Mouse (Mus musculus) ovary, postnatal 10 days (tissue): ENCODE data around the gene Tspan11.

Experiments used
- DNase-seq: peaks from one replicate; pipeline ENCODE4 v3.0.0; 2022; ENCODE audit warnings: low spot score

The Tspan11 gene

DNA sequence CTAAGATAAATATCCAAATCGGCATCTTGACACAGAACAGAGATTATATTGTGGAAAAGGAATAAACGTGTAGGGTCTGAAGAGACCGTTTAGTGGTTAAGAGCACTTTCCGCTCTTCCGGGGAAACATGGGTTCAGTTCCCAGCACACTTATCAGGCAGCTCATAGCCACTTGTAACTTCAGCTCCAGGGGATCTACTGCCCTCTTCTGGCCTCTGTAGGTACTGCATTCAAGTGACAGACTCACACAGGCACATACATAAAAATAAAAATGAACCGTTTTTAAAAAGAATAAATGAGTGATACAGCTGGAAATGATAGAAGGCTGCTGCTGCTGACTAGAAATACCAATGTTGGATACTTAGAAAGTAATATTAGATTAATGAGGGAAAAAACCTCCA is 7.9 kb upstream of the Tspan11 start:
- DNase-seq = no peak

DNA sequence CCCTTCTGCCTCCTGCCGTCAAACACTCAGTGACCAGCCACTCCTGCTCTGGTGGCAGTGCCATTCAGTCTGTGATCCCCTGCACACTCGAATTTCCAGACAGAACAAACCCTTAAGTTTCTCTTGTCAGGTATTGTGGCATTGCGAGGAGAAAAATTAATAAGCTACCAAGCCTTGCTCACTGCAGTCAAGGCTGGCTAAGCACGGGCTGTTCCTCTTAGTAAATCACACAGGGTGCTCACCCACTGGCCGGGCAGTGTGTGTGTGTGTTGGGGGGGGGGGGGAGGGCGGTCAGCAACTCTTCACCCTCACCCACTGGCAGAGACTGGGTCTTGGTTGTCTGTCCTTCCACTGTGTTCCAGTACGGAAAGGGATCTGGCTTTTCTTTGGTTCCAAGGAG is 473 bp upstream of the Tspan11 start:
- DNase-seq = no peak

DNA sequence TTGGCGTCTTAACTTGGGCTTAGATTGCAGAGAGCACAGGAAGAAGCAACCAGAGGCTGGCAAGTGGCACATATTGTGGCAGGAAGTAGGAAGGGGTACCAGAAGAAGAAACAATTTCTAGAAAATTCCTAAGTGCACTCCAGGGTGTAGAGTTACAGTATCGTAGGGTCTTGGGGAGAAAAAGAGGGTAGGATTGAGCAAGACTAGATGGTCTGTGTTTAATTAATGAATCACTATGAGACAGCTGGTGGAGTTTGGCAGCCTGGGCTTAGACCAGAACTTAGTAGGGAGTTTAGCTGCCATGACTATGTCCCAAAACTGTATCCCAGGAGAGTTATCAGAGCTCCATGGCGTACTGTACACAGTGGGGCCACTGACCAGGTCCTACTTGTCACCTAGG is 1.2 kb downstream of the Tspan11 start:
- no peak for DNase-seq

DNA sequence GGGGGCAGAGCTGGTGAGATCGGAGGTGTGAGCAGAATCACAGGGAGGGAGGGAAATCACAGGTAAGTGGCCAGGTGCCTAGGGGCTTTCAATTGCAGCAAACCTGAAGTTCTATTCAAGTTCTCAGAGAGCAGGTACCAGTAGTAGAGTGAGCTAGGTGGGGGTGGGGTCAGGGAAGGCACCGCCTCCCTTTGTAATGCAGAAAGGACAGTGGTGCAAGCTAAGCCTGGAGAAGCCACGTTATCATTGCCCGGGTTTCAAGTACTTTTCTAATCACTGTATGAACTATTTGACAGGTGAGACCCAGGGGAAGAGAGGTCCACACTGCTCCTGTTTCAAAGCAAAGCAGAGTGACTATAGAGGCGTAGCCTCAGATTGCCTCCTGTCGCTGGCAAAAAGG is 6.2 kb downstream of the Tspan11 start:
- DNase-seq = no peak

DNA sequence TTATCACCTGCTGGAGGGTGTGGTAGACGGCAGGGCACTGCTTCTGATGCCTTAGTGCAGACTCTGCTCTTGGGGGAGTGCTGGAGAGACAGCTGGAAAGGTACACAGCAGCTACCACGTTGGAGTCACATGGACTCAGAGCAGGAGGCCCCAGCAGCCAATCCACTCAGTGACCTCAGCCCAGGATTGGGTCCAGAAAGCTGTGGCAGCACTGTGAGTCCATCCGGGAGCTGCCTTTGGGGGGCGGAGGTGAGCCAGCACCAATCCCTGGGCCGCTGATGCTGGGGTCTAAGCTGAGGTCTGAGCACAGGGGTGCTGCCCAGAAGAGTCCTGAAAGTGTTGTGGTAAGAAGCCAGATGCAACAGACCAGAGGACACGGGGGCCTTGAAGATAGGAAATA is 7.6 kb downstream of the Tspan11 start:
- DNase-seq = no peak

DNA sequence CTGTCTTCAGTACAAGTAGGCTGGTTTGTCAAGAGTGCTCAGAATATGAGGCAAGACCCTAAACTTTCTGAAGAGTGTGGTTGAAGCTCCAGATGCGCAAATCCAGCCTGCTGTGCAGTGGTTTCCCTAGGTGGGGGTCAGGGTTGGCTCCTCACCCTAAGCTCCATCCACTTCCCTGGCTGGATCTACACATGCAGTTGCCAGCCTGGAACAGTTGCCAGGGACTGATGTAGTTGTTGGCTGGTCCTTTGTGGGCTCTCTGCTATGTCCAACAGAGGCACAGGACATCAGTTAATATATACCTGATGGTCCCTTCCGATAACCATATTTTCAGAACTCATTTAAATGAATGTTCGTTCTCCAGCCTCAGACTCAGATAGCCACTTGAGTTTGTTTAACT is 9.0 kb downstream of the Tspan11 start:
- DNase-seq = no peak

DNA sequence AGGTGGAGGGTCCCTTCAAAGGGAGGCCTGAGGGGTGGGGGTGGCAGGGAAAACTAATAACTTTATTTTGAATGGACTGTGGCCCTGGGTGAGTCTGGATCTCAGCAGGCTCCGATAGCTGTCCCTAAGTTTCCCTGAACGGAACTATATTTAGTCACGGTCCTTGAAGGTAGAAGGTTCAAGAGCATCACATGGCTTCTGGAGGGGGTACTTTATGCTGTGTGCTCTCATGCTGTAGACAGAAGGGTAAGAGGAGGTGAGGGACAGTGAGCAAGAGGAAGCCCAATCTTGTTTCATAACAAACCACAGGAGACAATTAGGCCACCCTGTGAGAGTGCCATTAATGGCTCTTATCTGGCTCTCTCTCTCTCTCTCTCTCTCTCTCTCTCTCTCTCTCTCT is 10.0 kb downstream of the Tspan11 start:
- no peak for DNase-seq

DNA sequence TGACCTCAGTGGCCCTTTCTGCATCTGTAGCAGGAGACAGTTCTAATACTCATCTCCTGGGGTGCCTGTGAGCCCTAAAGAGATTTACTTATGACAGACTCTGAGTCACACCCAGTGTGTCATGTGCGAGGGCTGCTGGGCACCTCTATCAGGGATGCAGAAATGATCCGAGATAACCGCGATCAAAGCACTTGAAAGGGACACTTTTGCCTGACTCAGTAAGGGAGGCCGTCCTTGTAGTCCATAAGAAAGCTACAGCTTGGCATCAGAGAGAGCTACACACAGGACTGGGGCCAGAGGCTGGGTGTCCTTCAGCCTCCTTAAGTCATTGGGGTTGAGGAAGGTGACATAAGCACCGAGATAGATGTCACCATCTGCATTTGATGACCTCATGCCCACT is 12.7 kb downstream of the Tspan11 start:
- DNase-seq = no peak

DNA sequence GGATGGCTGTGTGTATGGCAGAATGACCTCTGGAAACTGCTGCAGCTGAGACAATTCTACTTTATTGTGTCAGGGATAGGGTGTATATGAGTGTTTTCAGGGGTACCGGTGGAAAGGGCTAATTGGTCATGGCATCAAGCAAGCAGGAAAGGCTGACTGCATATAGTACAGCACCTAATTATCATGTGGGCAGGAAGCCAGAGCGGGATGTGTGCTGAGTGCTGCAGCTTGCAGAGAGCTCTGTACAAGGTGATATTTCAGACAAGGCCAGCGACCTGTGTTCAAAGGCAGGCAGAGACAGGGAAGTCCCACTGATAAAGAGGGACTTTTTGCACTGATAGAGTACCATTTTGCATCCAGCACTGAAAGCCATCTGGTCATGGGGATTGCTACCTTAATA is 13.9 kb downstream of the Tspan11 start:
- no peak for DNase-seq

DNA sequence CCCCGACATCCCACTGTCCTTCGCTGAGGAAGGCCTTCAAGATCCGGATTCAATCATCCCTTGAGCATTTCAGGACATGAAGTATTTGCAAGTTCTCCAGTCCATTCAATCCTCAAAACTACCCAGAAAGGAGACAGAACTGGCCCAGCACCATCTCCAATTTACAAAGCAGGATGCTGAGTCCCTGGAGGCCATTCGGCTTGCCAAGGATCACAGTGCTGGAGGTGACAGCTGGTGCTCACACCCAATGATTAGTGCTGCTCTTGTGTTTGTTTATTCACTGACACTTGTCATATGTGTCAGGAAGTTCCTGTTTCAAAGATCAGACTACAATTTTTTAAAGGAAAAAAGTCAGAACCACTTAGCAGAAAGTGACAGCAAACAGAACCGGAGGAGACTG is 14.3 kb downstream of the Tspan11 start:
- DNase-seq = no peak

DNA sequence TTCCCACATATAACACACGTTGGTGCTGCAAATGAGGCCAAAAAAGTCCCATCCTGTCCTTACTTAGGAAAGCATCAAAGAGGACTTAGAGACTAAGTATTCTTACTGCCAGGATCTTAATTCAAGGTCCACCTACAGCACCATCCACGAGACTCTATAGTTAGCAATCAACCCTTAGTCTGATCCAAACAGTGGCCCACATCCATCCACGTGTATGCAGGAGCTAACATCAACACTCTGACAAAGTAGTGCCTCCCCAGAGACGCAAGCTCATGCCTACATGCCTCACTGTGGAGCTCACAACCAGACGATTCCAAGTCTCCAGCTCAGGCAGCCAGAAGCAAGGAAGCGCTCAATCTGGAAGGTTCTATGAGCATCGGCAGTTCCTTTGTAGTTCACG is 15.2 kb downstream of the Tspan11 start:
- DNase-seq = no peak

DNA sequence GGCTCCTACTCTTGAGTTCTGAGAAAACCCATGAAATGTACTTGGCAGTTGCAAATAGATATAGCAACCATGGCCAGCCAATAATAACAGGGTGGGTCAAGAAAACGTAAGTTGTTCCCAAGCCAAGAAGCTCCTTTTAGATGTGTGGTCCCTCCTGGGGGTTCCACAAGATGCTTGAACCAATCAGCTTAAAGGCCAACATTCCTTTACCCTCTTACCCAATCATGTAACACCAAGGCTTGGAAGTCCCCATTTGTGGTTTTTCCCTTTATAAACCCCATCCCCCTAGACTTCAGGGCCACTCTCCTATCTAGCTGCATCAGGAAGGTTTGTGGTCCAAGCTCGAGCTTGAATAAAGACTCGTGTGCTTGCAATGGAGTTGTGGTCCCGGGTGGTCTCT is 23.2 kb downstream of the Tspan11 start:
- DNase-seq = no peak

DNA sequence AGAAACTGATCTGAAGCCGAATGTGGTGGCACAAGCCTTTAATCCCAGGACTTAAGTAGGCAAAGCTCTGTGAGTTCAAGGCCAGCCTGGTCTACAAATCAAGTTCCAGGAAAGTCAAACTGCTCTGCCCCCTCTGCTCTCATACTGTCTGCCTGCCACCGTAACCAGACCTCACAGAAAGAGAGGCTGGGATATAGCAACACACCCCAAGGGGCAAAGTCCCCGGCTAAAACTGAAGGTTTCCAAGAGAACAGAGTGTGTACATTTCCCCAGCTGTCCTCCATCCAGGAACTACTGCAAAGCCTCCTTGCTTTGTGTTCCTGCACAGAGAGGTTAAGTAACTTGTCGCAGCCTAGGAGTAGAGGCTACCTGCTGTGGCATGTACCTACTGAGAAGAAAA is 24.3 kb downstream of the Tspan11 start:
- no peak for DNase-seq

DNA sequence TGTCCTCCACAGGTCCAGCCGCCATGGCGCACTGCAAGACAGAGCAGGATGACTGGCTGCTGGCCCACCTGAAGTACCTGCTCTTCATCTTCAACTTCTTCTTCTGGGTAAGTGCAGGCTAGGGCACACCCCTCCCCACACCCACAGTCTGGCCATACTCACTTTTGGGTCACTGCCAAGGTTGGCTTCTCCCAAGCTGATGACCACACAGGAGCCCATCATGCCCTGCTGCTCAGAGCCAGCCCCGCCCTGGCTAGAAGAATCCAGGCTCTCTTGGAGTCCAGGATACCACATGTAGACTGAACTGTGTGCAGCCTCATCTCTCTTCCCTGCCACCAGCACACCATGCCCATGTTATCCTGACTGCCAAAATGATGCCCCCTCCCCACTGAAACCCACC is 25.5 kb downstream of the Tspan11 start:
- no peak for DNase-seq

DNA sequence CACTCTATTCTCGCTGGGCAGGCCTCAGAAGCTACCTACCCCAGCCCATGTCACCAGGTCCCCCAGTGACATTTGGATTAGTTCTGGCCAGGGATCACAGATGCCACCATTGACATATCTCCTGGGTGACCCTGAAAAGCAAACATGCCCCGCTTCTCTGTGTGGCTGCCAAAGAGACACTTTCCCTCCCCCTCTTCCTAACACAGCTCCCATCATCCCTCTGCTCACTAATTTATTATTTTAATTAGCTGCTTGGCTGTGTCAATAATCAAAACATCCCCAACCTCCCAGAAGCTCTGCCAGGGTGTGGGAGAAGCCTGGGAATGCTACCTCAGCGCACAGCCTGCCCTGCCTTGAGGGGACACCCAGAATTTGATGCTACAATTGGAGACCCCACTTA is 29.6 kb downstream of the Tspan11 start:
- no peak for DNase-seq

DNA sequence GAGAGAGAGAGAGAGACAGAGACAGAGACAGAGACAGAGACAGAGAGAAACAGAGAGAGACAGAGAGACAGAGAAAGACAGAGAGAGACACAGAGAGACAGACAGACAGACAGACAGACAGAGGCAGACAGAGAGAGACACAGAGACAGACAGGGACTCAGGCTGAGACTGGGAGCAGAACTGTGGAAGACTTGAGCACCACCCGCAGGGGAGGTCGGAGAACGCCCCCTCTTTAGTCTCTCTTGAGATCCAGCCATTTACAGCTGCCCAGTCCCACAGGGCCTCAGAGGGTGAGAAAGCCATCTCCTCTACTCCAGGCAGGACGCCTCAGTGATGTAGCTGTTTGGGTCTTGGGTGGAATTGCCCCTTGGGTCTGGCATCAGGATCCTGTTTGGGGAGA is 30.3 kb downstream of the Tspan11 start:
- DNase-seq = no peak

DNA sequence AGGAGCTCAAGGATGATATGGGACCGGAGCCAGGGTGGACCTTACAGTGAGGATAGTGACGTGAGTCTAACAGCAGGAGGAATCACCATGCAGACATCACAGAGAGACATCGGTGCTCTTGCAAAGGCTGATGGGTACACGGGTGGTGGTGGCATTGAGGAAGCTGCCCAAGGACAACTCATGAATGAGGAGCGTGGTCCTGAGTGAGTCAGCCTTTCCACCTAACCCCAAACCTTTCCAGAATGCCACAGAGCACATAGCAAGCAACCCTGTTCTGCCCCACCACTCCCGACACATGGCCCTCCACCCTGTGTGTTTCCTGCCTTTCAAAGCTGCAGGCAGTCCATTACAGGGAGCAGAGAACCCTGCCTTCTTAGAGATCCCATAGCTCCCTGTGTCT is 32.1 kb downstream of the Tspan11 start:
- no peak for DNase-seq

DNA sequence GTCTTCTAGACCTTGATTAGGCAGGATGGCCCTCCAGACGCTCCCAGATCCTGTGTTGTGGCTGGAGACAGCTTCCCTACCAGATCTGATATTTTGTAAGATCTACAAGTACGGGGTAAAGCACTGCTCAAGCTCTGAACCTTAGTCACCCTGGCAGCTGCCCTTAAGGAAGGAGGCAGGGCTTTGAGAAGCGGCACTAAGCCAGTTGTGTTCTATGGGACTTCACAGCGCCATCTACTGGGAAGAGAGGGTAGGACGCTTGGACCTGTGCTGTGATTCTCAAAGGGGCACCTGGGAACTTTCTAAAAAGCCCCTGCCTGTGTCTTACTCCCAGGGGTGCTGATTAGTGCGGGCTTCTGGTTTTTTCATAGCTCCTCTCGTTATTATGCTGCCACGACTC is 33.3 kb downstream of the Tspan11 start:
- peak; percentile 46 for DNase-seq

DNA sequence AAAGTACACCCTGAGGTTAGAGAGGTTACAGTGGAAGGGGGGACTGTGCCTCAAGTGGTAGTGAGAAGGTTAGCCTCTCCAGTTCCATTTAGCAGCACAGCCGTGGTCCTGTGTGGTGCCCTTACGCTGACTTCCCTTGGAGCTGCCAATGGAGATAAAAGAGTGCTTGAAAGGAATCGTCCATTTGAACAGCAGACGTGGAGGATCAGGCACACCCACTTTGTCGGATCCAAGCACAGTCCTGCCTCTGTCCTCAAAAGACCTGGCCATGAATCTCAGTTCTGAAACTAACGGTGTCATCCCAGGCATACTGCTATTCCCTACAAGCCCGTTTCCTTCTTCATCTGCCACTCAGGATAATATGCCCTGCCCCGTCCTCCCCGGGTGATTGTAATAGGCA is 34.6 kb downstream of the Tspan11 start:
- no peak for DNase-seq

DNA sequence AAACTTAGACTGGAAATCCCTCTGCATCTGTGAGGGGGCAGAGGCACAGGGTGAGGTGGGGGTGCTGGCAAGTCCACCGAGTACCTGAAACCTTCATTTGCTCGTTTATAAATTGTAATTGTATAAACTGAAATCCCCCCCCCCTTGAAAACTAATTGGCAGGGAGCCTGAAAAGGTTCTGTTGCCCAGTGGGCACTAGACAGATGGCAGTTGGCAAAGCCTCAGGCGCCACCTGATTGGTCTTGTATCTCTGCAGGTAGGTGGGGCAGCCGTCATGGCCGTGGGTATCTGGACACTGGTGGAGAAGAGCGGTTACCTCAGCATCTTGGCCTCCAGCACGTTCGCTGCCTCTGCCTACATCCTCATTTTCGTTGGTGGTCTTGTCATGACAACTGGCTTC is 35.9 kb downstream of the Tspan11 start:
- DNase-seq = no peak

DNA sequence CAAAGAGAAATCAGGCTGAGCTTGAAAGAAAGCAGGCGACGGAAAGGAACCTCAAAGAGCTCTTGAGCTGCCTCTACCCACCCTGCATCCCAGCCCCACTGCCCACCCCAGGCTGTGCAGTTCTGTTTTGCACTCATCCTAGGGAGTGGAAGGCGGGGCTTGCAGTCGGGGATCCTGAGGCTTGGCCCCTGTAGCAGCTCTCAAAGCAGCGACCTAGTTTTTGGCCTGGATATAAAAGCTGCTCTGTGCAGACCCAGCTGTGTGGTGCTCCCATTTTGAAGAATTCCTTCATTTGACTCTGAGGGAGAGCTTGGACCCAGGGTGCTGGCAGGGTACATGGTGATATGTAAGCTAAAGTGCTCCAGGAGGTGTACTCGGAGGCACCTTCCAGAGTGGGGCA is 37.4 kb downstream of the Tspan11 start:
- DNase-seq = no peak

DNA sequence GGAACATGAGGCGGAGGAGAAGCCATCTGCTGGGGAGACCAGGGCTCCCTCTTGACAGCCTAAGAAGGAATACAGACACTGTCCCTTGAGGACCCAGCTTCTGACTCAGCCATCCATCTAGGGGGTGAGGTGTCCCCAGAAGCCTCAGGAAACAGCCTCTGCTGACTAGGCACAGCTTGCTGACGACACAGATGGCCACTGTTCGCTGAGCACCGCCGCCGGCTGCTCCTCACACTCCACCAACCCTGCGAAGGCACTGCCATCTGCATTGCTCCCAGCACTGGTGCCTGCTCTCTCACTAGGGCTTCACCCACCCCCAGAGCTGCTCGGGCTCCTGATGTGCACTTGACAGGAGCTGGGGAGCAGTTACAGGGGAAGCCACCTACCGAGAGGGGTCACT is 38.5 kb downstream of the Tspan11 start:
- no peak for DNase-seq

DNA sequence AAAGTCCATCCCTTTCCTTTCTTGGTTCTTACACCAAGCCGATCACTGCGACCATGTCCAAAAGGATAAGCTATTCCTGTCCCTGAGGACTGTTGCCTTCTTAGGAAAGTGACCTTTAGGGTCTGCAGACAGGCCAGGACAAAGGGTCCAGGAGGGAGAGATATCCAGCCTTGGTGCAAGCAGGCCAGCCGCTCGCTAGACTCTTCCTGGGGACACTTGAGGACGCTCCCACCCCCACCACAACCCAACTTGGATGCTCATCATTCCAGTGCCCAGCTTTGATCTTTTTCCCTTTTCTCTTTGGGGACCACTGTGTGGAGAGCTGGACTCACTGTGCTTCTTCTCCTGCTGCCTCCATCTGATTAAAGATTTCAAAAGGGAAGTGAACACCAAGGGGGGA is 41.3 kb downstream of the Tspan11 start:
- DNase-seq = no peak

DNA sequence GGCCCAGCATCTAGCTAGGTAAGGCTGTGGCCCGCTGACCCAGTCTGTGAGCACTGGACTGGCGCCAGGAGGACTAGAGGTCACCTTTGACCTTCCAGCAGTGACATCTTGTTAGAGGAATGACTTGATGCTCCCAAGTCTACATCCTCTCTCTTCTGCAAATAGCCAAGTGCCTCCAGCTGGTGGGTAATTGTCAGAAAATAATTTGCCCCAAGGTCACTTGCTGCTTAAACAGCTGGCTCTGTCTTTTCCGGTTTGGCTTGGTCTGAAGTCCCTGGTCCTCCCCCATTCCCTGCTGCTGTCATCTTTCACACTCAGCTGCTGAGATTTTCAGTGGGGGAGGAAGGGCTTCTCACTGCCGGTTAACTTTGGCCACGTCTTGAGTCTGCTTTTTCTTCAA is 45.3 kb downstream of the Tspan11 start:
- no peak for DNase-seq

DNA sequence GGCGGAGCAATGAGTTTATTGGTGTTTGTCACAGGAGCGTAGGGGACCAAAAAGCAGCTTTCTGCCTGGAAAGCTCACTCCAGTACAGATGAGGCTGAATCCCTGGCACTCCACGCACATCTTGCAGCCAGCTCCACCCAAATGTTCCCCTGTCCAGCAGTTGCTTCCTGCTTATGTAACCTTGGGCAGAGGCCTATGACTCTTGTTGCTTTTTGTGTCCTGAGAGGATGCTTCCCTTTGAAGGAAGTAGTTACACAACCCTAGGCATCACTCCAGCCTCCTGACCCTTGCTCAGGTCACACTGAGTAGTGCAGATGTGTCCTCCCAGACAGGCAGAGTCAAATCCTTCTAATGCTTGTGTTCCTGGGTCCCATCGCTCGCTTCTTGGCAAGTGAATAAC is 46.5 kb downstream of the Tspan11 start:
- no peak for DNase-seq

DNA sequence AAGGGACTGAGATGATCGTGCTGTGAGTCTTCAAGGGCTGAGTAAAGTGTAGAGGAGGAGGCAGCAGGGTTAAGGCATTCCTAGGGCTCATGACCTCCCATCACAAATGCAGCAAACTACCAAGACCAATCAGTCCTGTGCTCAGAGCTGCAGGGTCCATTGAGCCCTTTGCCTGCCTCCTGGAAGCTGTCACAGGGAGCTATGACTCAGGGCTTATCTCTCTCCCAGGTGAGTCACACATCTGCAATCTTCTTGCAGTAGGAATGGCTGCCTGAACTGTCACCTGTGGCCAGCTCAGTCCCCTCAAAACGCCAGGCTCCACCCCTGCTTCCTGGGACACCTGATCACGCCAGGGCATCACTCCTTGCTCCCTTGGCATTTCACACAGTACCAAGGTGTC is 47.7 kb downstream of the Tspan11 start:
- no peak for DNase-seq
